Mouse (Mus musculus) monocyte, adult 2 months (primary cell): ENCODE measurements around the gene Olfr243.
"Not testable (repeated sequence)": the region's sequence is repeated elsewhere in the genome, so short reads cannot be mapped to it uniquely, and the experiment has no call there.

ENCODE experiments used
- DNase-seq, 2 experiments: peaks; one replicate each; pipeline ENCODE4 v3.0.0; 2022; ENCODE audit warnings: low spot score in 2 of 2, low read depth in 1 of 2

Gene Olfr243

GRCm38 (mm10) chr7:103714371-103714770 is at the start of gene Olfr243:
TSS of gene Olfr243 (plus strand) at chr7:103714671.
- no peak for DNase-seq

DNA sequence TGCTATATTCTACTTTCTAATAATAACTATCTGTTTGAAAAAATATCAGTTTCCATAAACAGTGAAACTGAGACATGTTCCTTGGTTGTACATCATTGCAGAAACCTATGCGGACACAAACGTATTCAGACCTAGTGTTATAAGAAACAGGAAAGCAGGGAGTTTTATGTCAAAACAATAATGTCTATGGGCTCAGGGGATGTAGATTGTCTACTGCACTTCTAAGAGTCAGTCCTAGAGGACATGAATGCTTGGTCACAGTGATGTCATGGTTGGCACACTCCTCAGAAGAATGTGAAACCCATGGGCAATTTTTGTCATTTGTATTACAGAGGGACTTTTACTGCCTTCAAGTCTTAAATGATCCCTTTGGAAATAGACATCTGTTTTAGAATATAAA is 43.4 kb upstream of the Olfr243 start, which contains the start of gene Olfr624:
TSS of gene Olfr624 (minus strand) at position 101 of the 400 bp plus-strand sequence.
- no peak for DNase-seq

DNA sequence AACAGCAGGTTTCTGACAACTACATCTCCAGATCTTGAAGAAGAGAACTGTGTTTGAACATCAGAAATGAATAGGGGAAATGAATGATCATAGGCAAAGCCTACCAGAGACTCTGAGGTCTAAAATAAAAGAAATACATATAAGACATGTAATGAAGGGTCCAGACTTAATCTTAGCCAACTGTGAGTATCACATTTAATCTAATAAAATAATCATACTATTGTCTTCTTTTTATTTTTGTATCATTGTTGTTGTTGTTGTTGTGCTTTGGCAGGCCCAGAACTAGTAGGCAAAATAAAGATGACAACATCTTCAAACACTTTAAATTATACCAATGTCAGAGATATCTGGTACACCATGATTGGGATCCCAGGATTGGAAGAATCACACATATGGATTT is 32.1 kb upstream of the Olfr243 start, which contains the start of gene Olfr625-ps1:
TSS of gene Olfr625-ps1 (plus strand) at position 301 of the 400 bp plus-strand sequence.
- no peak for DNase-seq

- DNase-seq: no peak
Measured at GRCm38 (mm10) chr7:103699469-103699868, 15.0 kb upstream of the Olfr243 start.

DNA sequence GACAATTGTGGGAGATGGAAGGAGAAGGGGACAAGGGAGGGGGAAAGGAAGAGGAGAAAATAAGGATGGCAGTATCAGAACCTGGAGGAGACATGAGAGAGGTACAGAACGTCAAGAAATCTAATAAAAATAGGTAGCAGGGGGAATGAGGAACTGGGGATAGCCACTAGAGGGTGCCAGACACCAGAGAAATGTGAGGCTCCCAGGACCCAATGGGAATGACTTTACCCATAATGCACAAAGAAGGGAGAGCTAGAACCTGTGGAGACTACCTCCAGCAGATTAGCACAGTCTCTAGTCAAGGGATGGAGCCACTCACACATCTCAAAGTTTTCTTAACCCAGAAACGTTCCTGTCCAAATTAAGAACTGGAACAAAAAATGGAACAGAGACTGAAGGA is 2.4 kb upstream of the Olfr243 start:
- DNase-seq: no peak

DNA sequence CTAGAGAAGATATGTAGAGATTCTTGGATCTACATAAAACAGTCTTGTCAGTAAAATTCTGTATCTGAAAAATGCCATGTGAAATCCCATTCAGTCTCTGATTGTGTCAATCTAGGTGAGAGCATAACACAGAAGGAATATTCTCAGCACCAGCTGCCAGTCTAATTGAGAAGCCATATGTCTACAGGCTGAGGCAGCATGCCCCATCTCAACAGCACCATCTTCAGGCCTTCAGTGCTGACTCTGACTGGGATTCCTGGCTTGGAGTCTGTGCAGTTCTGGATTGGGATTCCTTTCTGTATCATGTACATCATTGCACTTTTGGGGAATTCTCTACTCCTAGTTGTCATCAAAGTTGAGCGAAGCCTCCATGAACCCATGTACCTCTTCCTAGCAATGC is 1.9 kb downstream of the Olfr243 start:
- not testable (repeated sequence) for DNase-seq

GRCm38 (mm10) chr7:103730074-103730473 is 15.6 kb downstream of the Olfr243 start, which contains the start of gene Olfr628:
TSS of gene Olfr628 (plus strand) at chr7:103730374.
- no peak for DNase-seq

DNA sequence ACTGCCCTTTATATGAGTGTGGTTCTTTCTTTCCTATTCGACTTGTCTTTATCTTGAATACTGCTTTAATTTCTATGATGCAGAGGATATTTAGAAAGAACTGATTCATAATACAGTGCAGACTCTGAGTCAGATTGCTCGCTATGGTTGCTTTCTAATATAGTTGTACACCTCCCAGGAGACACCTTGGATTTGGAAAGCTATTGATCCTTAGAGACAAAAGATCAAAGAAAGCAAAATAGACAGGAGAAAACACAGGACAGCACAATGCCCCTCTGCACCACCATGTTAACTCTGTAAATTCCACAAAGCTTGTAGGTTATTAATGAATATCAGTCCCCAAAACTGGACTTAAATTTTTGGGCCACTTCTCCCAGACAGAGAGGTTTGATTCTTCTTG is 30.4 kb downstream of the Olfr243 start, which contains the start of gene Olfr629:
TSS of gene Olfr629 (minus strand) at position 101 of the 400 bp plus-strand sequence.
- DNase-seq: no peak

DNA sequence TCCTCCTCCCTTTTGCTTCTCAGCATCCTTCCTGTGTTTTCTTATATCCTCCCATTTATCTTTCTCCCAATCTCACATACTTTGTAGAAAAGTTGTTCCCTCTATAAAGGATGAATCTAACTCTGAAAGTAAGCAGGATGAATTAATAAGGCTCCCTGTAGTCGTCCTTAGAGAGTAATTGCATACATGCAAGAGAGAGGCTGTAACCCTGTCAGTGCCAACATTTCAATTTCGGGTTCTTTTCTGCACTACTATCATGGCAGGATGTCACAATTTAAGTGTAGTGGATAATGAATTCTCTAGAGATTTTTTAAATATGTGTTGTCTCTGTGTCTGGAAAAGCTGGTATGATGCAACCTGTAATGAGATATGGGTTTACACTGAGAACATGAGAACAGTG is 42.8 kb downstream of the Olfr243 start, which contains the start of gene Olfr630:
TSS of gene Olfr630 (minus strand) at position 101 of the 400 bp plus-strand sequence.
- no peak for DNase-seq

DNA sequence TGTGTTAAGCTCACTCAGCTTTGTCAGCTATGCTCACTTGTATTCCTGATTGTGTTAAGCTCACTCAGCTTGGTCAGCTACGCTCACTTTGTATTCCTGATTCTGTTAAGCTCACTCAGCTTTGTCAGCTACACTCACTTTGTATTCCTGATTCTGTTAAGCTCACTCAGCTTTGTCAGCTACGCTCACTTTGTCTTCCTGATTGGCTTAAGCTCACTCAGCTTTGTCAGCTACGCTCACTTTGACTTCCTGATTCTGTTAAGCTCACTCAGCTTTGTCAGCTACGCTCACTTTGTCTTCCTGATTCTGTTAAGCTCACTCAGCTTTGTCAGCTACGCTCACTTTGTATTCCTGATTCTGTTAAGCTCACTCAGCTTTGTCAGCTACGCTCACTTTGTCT is 47.7 kb downstream of the Olfr243 start:
- DNase-seq: not testable (repeated sequence)

GRCm38 (mm10) chr7:103767687-103768086 is 53.2 kb downstream of the Olfr243 start:
- DNase-seq: not testable (repeated sequence)
